Mouse (Mus musculus) lung, postnatal 0 days (tissue): ENCODE data around the gene Kif1c.

Experiments
- CTCF ChIP-seq: IDR thresholded peaks from 2 replicates; pipeline ENCODE4 v1.5.1; 2016; ENCODE audit warnings: antibody characterized with exemption, mild to moderate bottlenecking
- EP300 ChIP-seq: IDR thresholded peaks from 2 replicates; pipeline ENCODE4 v1.6.1; 2016; ENCODE audit warnings: antibody characterized with exemption, mild to moderate bottlenecking, control low read depth

DNA sequence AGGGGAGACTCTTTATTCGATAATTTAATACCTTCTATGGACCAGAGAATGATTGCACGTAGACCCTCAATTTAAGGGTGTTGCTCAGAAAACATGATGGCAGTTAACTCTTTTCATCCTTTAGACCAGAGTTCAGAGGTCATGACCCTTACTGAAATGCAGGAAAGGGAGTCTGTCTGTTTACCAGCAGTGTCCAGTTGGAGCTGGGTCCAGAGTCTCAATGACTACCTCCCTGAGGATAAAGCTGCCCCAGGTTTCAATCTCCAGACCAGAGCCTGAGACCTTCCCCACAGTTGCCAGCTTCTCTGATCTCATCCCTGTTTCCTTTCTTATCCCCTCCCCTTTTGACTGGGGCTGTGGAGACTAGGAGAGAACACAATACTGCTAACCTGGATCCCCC is 21.8 kb upstream of the Kif1c start:
- TF ChIP-seq CTCF (no peak), EP300 (no peak)
